Mouse (Mus musculus) liver, embryonic 14.5 days (tissue): Measurements from ENCODE around the gene AI467606. TPM values are rescaled to one million over a fixed set of nuclear protein-coding genes. Genes with fewer than 3 reads are reported as not detected.
A peak's percentile ranks its signal among the peaks of the same experiment; 100 is the strongest.

Source experiments
- ATAC-seq: fragments of 200-750 bp; cut with Nextera tagmentation; 2 replicates; pipeline ENCODE4 v1.8.0; 2017; ENCODE audit warnings: moderate number of reproducible peaks, mild to moderate bottlenecking, moderate library complexity; ENCODE audit not compliant: insufficient read depth
- DNase-seq, 3 experiments: peaks; one replicate each; pipeline ENCODE4 v3.0.0-alpha.2; 2012 to 2013; ENCODE audit warnings: low read depth in 3 of 3, low spot score in 3 of 3
- H3K27ac ChIP-seq: fragments of 300-500 bp; sonication (generic); 2 replicates; pipeline ENCODE4 v1.5.1; 2014; ENCODE audit warnings: moderate library complexity, mild to moderate bottlenecking, control low read depth, inconsistent platforms
- H3K27me3 ChIP-seq: fragments of 300-500 bp; sonication (generic); 2 replicates; pipeline ENCODE4 v1.6.1; 2014; ENCODE audit warnings: mild to moderate bottlenecking, low read length, moderate library complexity; ENCODE audit not compliant: control insufficient read depth, insufficient read depth
- H3K36me3 ChIP-seq: fragments of 300-500 bp; sonication (generic); replicated peaks from 2 replicates; pipeline ENCODE4 v1.6.1; 2014; ENCODE audit warnings: low read depth; ENCODE audit not compliant: control insufficient read depth, insufficient read depth
- H3K4me1 ChIP-seq, 2 experiments: fragments of 200-500 bp in 1 of 2; fragments of 300-500 bp in 1 of 2; sonication (generic) in 1 of 2; replicated peaks; 2 replicates each; pipeline ENCODE4 v1.6.1; 2012 to 2014; ENCODE audit warnings: antibody characterized with exemption in 1 of 2, inconsistent platforms in 1 of 2, low read length in 1 of 2; ENCODE audit not compliant: control insufficient read depth in 2 of 2, insufficient read depth in 2 of 2
- H3K4me2 ChIP-seq: fragments of 300-500 bp; sonication (generic); 2 replicates; pipeline ENCODE4 v1.6.1; 2014; ENCODE audit warnings: low read depth, mild to moderate bottlenecking, control low read depth, moderate library complexity
- H3K4me3 ChIP-seq, 2 experiments: fragments of 200-500 bp in 1 of 2; fragments of 300-500 bp in 1 of 2; sonication (generic) in 1 of 2; 2 replicates each; pipeline ENCODE4 v1.5.1; 2012 to 2014; ENCODE audit warnings: low read depth in 2 of 2, low read length in 2 of 2, mild to moderate bottlenecking in 2 of 2, control low read depth in 1 of 2, inconsistent platforms in 1 of 2, moderate library complexity in 1 of 2; ENCODE audit not compliant: insufficient read depth in 1 of 2
- H3K9ac ChIP-seq: fragments of 300-500 bp; sonication (generic); replicated peaks from 2 replicates; pipeline ENCODE4 v1.6.1; 2014; ENCODE audit warnings: mild to moderate bottlenecking, control low read depth, moderate library complexity
- H3K9me3 ChIP-seq: fragments of 300-500 bp; sonication (generic); 2 replicates; pipeline ENCODE4 v1.6.1; 2016; ENCODE audit warnings: low read length, mixed read lengths; ENCODE audit not compliant: control insufficient read depth
- CTCF ChIP-seq: IDR thresholded peaks from 2 replicates; pipeline ENCODE4 v1.5.1; 2016; ENCODE audit warnings: antibody characterized with exemption, low read depth, control low read depth
- EP300 ChIP-seq: IDR thresholded peaks from 2 replicates; pipeline ENCODE4 v1.6.1; 2016; ENCODE audit warnings: antibody characterized with exemption, low read depth
- WGBS: fragments of 180-500 bp; shearing (Covaris S2); extraction: QIAGEN DNeasy Blood & Tissue Kit; methylation state at CpG from one replicate; pipeline ENCODE4 v1.1.7; 2014; ENCODE audit not compliant: insufficient replicate concordance; 5-methylcytosine and 5-hydroxymethylcytosine counted together
- polyA plus RNA-seq, 2 experiments: library from polyadenylated mRNA; depleted of rRNA in 1 of 2; stranded (reverse) in 1 of 2; unstranded in 1 of 2; fragments of >200 nt; fragmentation: Nextera tagmentation in 1 of 2; extraction: Ambion mirVana in 1 of 2; gene quantifications; 2 replicates each; pipeline versions ENCODE4 v1.2.1 to v1.2.3; 2012 to 2014

The AI467606 gene
- polyA plus RNA-seq, 2 experiments: 5.3 to 7.6 TPM

DNA sequence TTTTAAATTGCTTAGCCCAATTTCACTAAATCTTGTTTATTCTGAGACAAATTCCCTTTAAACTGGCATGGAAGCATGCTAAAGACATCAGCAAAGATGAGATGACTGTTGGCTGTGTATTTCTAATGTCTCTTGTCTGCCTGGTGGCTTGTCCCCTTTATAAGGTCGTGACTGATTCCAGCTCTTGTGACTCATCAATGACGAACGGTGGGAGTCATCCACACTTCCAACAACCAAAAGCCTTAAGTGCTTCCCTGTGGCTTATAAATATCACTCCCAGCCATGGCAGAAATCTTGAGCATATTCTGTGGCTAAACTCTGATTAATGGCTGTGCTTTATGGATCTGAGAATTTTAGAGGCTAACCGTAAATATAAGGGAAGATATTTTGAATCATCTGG, 24.8 kb upstream of the AI467606 start:
- TF ChIP-seq EP300: no peak
- TF ChIP-seq CTCF: no peak
- WGBS: 69% methylated on average over 4 of the region's 4 CpGs

DNA sequence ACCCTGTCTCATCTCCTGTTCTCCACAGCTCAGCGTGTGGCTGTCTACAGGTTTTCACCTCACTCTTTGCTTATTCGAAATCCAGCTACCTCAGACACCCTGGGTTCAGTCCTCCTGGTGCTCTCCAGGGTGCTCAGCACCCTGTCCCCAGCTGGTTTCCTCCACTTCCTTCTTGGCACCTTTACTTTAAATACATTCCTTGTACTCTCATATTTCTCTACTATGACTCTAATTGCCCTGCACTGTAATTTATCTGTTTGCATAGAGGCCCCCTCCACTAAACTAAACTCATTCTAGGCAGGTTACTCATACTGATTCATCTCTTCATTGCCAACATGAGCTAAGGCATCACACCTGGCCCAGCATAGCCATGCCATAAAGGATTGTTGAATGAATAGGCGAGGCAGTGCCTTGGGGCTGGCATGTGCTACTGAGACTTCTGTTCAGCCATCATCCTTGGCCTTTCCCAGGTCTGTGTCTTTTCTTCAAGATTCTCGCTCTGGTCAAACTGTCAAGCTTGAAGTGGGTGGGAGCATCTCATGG, 20.2 kb upstream of the AI467606 start:
- no peak overlapping the region for H3K27ac ChIP-seq
- no peaks in the 10 kb centered on the region for H3K36me3 ChIP-seq
- no peak for DNase-seq
- 55% methylated on average over 4 of the region's 4 CpGs for WGBS
- no peaks in the 10 kb centered on the region for H3K4me1 ChIP-seq
- no peaks in the 10 kb centered on the region; the same call in 1 of the 2 replicates for H3K9me3 ChIP-seq
- ATAC-seq: no peak
- no peak overlapping the region for H3K4me2 ChIP-seq
- H3K27me3 ChIP-seq: no peaks in the 10 kb centered on the region
- no peak overlapping the region for H3K9ac ChIP-seq
- H3K4me3 ChIP-seq: no peak overlapping the region
- TF ChIP-seq EP300 (no peak), CTCF (no peak)

More for the DNA sequence above, 24.8 kb upstream of the AI467606 start:
- no peak for DNase-seq
- H3K27me3 ChIP-seq: no peaks in the 10 kb centered on the region
- H3K4me2 ChIP-seq: no peak overlapping the region
- no peak overlapping the region for H3K9ac ChIP-seq
- H3K4me1 ChIP-seq: no peaks in the 10 kb centered on the region
- H3K36me3 ChIP-seq: no peaks in the 10 kb centered on the region
- ATAC-seq: no peak
- H3K4me3 ChIP-seq: no peak overlapping the region
- no peak overlapping the region for H3K27ac ChIP-seq
- no peaks in the 10 kb centered on the region for H3K9me3 ChIP-seq

DNA sequence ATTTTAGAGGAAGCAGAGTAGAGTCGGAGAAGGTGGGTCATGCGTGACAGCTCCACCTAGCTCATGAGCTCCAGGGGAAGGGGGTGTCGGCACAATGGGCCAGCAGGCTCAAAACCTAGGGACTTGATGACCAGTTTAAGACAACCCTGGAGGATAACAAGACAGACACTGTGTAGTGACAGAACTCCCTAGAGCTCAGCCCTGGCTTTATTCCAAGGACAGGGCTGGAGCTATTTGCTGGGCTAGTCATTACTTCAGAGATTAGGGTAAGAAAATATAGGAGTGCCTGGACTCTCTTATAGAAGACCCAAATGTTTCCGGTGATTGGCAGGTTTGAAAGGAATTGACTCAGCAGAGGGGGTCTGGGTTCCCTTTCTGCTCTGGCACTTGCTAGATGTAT, 17.9 kb upstream of the AI467606 start:
- no peaks in the 10 kb centered on the region for H3K27me3 ChIP-seq
- DNase-seq (no peak), ATAC-seq (no peak)
- no peak overlapping the region for H3K4me3 ChIP-seq
- no peaks in the 10 kb centered on the region for H3K4me1 ChIP-seq
- TF ChIP-seq EP300: no peak
- TF ChIP-seq CTCF: no peak
- WGBS: 76% methylated on average over 4 of the region's 4 CpGs
- no peak overlapping the region for H3K27ac ChIP-seq
- H3K36me3 ChIP-seq: no peaks in the 10 kb centered on the region
- H3K9me3 ChIP-seq: no peaks in the 10 kb centered on the region; the same call in 1 of the 2 replicates
- H3K9ac ChIP-seq: no peak overlapping the region
- no peak overlapping the region for H3K4me2 ChIP-seq

DNA sequence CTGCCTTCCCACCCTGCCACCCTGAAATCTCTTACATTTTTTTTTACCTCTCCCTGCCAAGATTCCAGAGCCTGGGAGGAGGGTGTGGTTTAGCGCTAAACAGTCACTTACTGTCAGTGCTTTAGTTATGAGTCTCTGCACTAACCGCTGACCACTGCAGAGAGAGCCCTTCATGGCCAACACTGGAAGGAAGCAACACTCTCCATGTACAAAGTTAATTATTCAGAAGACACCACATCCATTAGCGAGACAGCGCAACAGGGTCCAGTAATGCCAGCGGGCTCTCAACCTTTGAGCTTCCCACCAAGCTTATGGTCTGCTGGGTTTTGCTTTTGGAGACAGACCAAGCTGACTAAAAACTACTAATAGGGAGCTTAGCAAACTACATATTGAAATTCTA, 15.0 kb upstream of the AI467606 start:
- TF ChIP-seq CTCF: no peak
- no peak for TF ChIP-seq EP300
- H3K27me3 ChIP-seq: no peaks in the 10 kb centered on the region
- peaks cover 0 to 2% of the 10 kb centered on the region in 2 experiments; a peak in 1 of 4 replicates for H3K4me1 ChIP-seq
- H3K9me3 ChIP-seq: no peaks in the 10 kb centered on the region; the same call in 1 of the 2 replicates
- no peak overlapping the region for H3K9ac ChIP-seq
- ATAC-seq (no peak), DNase-seq (no peak)
- H3K4me2 ChIP-seq: no peak overlapping the region
- no peak overlapping the region for H3K4me3 ChIP-seq
- no peak overlapping the region for H3K27ac ChIP-seq
- WGBS: 88% methylated on average over 5 of the region's 5 CpGs
- H3K36me3 ChIP-seq: no peaks in the 10 kb centered on the region

DNA sequence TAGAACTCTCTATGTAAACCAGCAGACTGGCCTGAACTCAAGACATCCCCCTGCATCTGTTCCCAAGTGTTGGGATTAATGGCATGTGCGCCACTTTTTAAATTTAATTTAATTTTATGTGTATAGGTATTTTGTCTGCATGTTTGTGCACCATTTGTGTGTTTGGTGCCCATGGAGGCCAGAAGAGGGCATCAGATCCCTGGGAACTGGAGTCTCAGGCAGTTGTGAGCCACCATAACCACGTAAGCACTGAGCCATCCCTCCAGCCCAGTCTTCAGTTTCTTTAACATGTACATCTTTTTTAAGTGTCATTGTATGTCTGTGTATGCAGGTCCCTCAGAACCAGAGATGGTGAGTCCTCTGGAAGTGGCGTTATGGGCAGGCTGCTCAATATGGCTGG, 13.5 kb upstream of the AI467606 start:
- ATAC-seq: no peak

More for the DNA sequence above, 13.5 kb upstream of the AI467606 start:
- Histone ChIP-seq H3K36me3 (no peaks in the 10 kb centered on the region), H3K4me3 (no peak overlapping the region), H3K9ac (no peak overlapping the region), H3K4me2 (no peak overlapping the region), H3K9me3 (no peaks in the 10 kb centered on the region; the same call in 1 of the 2 replicates), H3K27me3 (no peaks in the 10 kb centered on the region), H3K27ac (no peak overlapping the region), H3K4me1 (peaks cover 0 to 5% of the 10 kb centered on the region in 2 experiments; a peak in 1 of 4 replicates)
- WGBS: 58% methylated on average over 3 of the region's 3 CpGs
- DNase-seq: no peak
- no peak for TF ChIP-seq EP300
- peak; percentile 59 for TF ChIP-seq CTCF
